Mouse (Mus musculus): Measurements from ENCODE around the gene Capzb. TPM values are rescaled to one million over a fixed set of nuclear protein-coding genes. Genes with fewer than 3 reads are reported as not detected.
A peak's percentile ranks its signal among the peaks of the same experiment; 100 is the strongest.

Gene Capzb
- 100 to 1,000 TPM; 343 to 357 TPM for total RNA-seq (2021)

GRCm38 (mm10) chr4:139192499-139193175 is at the start of gene Capzb:
TSS of gene Capzb (plus strand) at chr4:139192899.
- intact Hi-C loops (cut with DNase I) = no loop called here

GRCm38 (mm10) chr4:139142985-139143384 is 49.7 kb upstream of the Capzb start:
- peak in 1 of 2 experiments; percentile 33 for DNase-seq (ENCODE audit: extremely low spot score in 1 of 2, low spot score in 2 of 2)
- intact Hi-C loops (cut with DNase I) = no loop called here

More at GRCm38 (mm10) chr4:139192499-139193175, at the start of gene Capzb:
- peak; percentile 95 to 98 for DNase-seq (ENCODE audit: extremely low spot score in 1 of 2, low spot score in 2 of 2)

GRCm38 (mm10) chr4:139144577-139144976 is 48.1 kb upstream of the Capzb start:
- DNase-seq (ENCODE audit: extremely low spot score in 1 of 2, low spot score in 2 of 2) = no peak
- intact Hi-C loops (cut with DNase I) = no loop called here

- DNase-seq (ENCODE audit: extremely low spot score in 1 of 2, low spot score in 2 of 2) = no peak
- intact Hi-C loops (cut with DNase I) = no loop called here
Observed at GRCm38 (mm10) chr4:139145156-139145555, 47.5 kb upstream of the Capzb start.

- intact Hi-C loops (cut with DNase I) = no loop called here
- peak in 1 of 2 experiments; percentile 49 for DNase-seq (ENCODE audit: extremely low spot score in 1 of 2, low spot score in 2 of 2)
Observed at GRCm38 (mm10) chr4:139146760-139147159, 45.9 kb upstream of the Capzb start.

- intact Hi-C loops (cut with DNase I) = no loop called here
- DNase-seq (ENCODE audit: extremely low spot score in 1 of 2, low spot score in 2 of 2) = no peak
Observed at GRCm38 (mm10) chr4:139151370-139151769, 41.3 kb upstream of the Capzb start.

GRCm38 (mm10) chr4:139154576-139155307 is 38.0 kb upstream of the Capzb start:
- intact Hi-C loops (cut with DNase I) = no loop called here
- DNase-seq (ENCODE audit: extremely low spot score in 1 of 2, low spot score in 2 of 2) = peak in 1 of 2 experiments; percentile 58

- DNase-seq (ENCODE audit: extremely low spot score in 1 of 2, low spot score in 2 of 2) = no peak
- intact Hi-C loops (cut with DNase I) = no loop called here
Observed at GRCm38 (mm10) chr4:139156538-139156937, 36.2 kb upstream of the Capzb start.

GRCm38 (mm10) chr4:139158350-139158749 is 34.3 kb upstream of the Capzb start:
- no peak for DNase-seq (ENCODE audit: extremely low spot score in 1 of 2, low spot score in 2 of 2)
- intact Hi-C loops (cut with DNase I) = no loop called here

- intact Hi-C loops (cut with DNase I) = no loop called here
- DNase-seq (ENCODE audit: extremely low spot score in 1 of 2, low spot score in 2 of 2) = no peak
Observed at GRCm38 (mm10) chr4:139161076-139161475, 31.6 kb upstream of the Capzb start.

GRCm38 (mm10) chr4:139164082-139164481 is 28.6 kb upstream of the Capzb start:
- intact Hi-C loops (cut with DNase I) = no loop called here
- no peak for DNase-seq (ENCODE audit: extremely low spot score in 1 of 2, low spot score in 2 of 2)

GRCm38 (mm10) chr4:139165259-139165658 is 27.4 kb upstream of the Capzb start:
- intact Hi-C loops (cut with DNase I) = no loop called here

GRCm38 (mm10) chr4:139166244-139166643 is 26.5 kb upstream of the Capzb start:
- intact Hi-C loops (cut with DNase I) = no loop called here
- no peak for DNase-seq (ENCODE audit: extremely low spot score in 1 of 2, low spot score in 2 of 2)

More at GRCm38 (mm10) chr4:139165259-139165658, 27.4 kb upstream of the Capzb start:
- no peak for DNase-seq (ENCODE audit: extremely low spot score in 1 of 2, low spot score in 2 of 2)

GRCm38 (mm10) chr4:139167107-139167506 is 25.6 kb upstream of the Capzb start:
- intact Hi-C loops (cut with DNase I) = no loop called here
- no peak for DNase-seq (ENCODE audit: extremely low spot score in 1 of 2, low spot score in 2 of 2)

- DNase-seq (ENCODE audit: extremely low spot score in 1 of 2, low spot score in 2 of 2) = no peak
- intact Hi-C loops (cut with DNase I) = no loop called here
Observed at GRCm38 (mm10) chr4:139168985-139169747, 23.5 kb upstream of the Capzb start.

- no peak for DNase-seq (ENCODE audit: extremely low spot score in 1 of 2, low spot score in 2 of 2)
- intact Hi-C loops (cut with DNase I) = no loop called here
Observed at GRCm38 (mm10) chr4:139169748-139170279, 22.9 kb upstream of the Capzb start.

GRCm38 (mm10) chr4:139175061-139175971 is 17.4 kb upstream of the Capzb start:
- DNase-seq (ENCODE audit: extremely low spot score in 1 of 2, low spot score in 2 of 2) = peak in 1 of 2 experiments; percentile 71
- intact Hi-C loops (cut with DNase I) = no loop called here

- intact Hi-C loops (cut with DNase I) = no loop called here
- DNase-seq (ENCODE audit: extremely low spot score in 1 of 2, low spot score in 2 of 2) = no peak
Observed at GRCm38 (mm10) chr4:139176023-139176422, 16.7 kb upstream of the Capzb start.

All from left cerebral cortex, postnatal 10 days (tissue).